Mouse (Mus musculus) kidney, adult 2 months (tissue): ENCODE measurements around the gene Zfp385b.

Experiments
- CTCF ChIP-seq: fragments of 200-500 bp; conservative IDR thresholded peaks from 2 replicates; pipeline ENCODE4 v1.5.1; 2011; ENCODE audit warnings: low read depth, mild to moderate bottlenecking, control low read depth, low read length, moderate library complexity, mixed read lengths; ENCODE audit not compliant: insufficient read depth, insufficient read length
- POLR2A ChIP-seq: fragments of 200-500 bp; IDR thresholded peaks from one replicate; pipeline ENCODE4 v1.6.1; 2011; ENCODE audit warnings: low read depth, low read length, control low read depth

GRCm38 (mm10) chr2:77401438-77402235 lies 417.8 kb downstream of the Zfp385b start:
- TF ChIP-seq CTCF (no peak), POLR2A (no peak)
